Mouse (Mus musculus): ENCODE data around the gene Gngt2.

DNA sequence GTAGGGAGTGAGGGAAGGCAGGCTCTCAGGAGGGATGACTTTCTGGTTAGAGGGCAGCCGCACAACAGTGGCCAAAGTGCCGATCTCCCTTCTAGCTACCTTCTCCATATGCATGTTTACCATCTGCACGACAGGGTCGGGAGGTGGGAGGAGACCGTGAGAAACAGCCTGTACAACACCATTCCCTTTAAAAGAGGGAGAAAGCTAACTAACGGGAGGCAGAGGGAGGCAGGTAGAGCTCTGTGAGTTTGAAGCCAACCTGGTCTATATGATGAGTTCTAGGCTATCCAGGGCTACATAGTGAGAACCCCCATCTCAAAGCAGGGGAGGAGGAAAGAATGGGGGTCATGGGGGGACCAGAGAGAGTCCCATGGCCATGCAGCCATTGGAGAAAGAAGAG is 1.2 kb upstream of the Gngt2 start:
- TF ChIP-seq CTCF (IDR thresholded peaks at IDR 0.05; ENCODE audit: control insufficient read depth, insufficient read depth, insufficient replicate concordance, low read depth, low read length) (no peak), POLR2A (IDR thresholded peaks at IDR 0.05; ENCODE audit: control insufficient read depth, low read depth, low read length) (no peak)

All from testis, adult 2 months (tissue).